Mouse (Mus musculus) myocyte (in vitro differentiated cells): Measurements from ENCODE around the gene Rpia. TPM values are rescaled to one million over a fixed set of nuclear protein-coding genes. Genes with fewer than 3 reads are reported as not detected.

Experiments used
- H3K27me3 ChIP-seq: one replicate; pipeline ENCODE4 v1.6.1; 2011; ENCODE audit not compliant: control insufficient read depth, insufficient read depth, insufficient read length
- H3K36me3 ChIP-seq: one replicate; pipeline ENCODE4 v1.6.1; 2011; ENCODE audit not compliant: control insufficient read depth, insufficient read depth
- H3K4me2 ChIP-seq: one replicate; pipeline ENCODE4 v1.6.1; 2011; ENCODE audit warnings: low read depth, control low read depth
- H3K4me3 ChIP-seq: one replicate; pipeline ENCODE4 v1.5.1; 2011; ENCODE audit warnings: mild to moderate bottlenecking, control low read depth, moderate library complexity
- H3K79me2 ChIP-seq: one replicate; pipeline ENCODE4 v1.6.1; 2011; ENCODE audit not compliant: control insufficient read depth, insufficient read depth
- H3ac ChIP-seq: one replicate; pipeline ENCODE4 v1.6.1; 2011; ENCODE audit not compliant: control insufficient read depth, insufficient read length
- CEBPB ChIP-seq: IDR thresholded peaks from 2 replicates; pipeline ENCODE4 v1.6.1; 2011; ENCODE audit warnings: mild to moderate bottlenecking, moderate library complexity; ENCODE audit not compliant: poor library complexity, insufficient read depth, severe bottlenecking
- E2F4 ChIP-seq: IDR thresholded peaks from one replicate; pipeline ENCODE4 v1.6.1; 2011; ENCODE audit warnings: mild to moderate bottlenecking, control low read depth, moderate library complexity; ENCODE audit not compliant: insufficient read depth
- MAX ChIP-seq: IDR thresholded peaks from one replicate; pipeline ENCODE4 v1.6.1; 2011; ENCODE audit warnings: low read depth, mild to moderate bottlenecking, control low read depth
- MYOD1 ChIP-seq, 3 experiments: IDR thresholded peaks; one replicate each; pipeline ENCODE4 v1.6.1; 2011; ENCODE audit warnings: control low read depth in 2 of 3, low read depth in 2 of 3, mild to moderate bottlenecking in 2 of 3, moderate library complexity in 1 of 3; ENCODE audit not compliant: insufficient read length in 2 of 3, control insufficient read depth in 1 of 3
- MYOG ChIP-seq, 3 experiments: IDR thresholded peaks; one replicate each; pipeline ENCODE4 v1.6.1; 2011; ENCODE audit warnings: control low read depth in 2 of 3, low read depth in 2 of 3, mild to moderate bottlenecking in 2 of 3; ENCODE audit not compliant: insufficient read length in 2 of 3, control insufficient read depth in 1 of 3, insufficient read depth in 1 of 3
- POLR2A ChIP-seq: IDR thresholded peaks from one replicate; pipeline ENCODE4 v1.6.1; 2011; ENCODE audit warnings: low read depth, mild to moderate bottlenecking, control low read depth, moderate library complexity; ENCODE audit not compliant: insufficient read length
- POLR2AphosphoS2 ChIP-seq: IDR thresholded peaks from one replicate; pipeline ENCODE4 v1.6.1; 2011; ENCODE audit warnings: low read depth, control low read depth; ENCODE audit not compliant: insufficient read length
- REST ChIP-seq: IDR thresholded peaks from one replicate; pipeline ENCODE4 v1.6.1; 2011; ENCODE audit warnings: mild to moderate bottlenecking, control low read depth, moderate library complexity; ENCODE audit not compliant: insufficient read depth, insufficient read length
- SRF ChIP-seq: IDR thresholded peaks from one replicate; pipeline ENCODE4 v1.6.1; 2011; ENCODE audit warnings: low read depth; ENCODE audit not compliant: control insufficient read depth, insufficient read length
- TCF12 ChIP-seq: IDR thresholded peaks from one replicate; pipeline ENCODE4 v1.6.1; 2011; ENCODE audit warnings: mild to moderate bottlenecking, control low read depth; ENCODE audit not compliant: poor library complexity, insufficient read depth, severe bottlenecking
- TCF3 ChIP-seq: IDR thresholded peaks from one replicate; pipeline ENCODE4 v1.6.1; 2011; ENCODE audit warnings: low read depth, control low read depth; ENCODE audit not compliant: insufficient read length
- USF1 ChIP-seq: IDR thresholded peaks from one replicate; pipeline ENCODE4 v1.6.1; 2011; ENCODE audit warnings: low read depth, mild to moderate bottlenecking, control low read depth, moderate library complexity
- polyA plus RNA-seq: library from polyadenylated mRNA; unstranded; fragments of >200 nt; fragmentation: generic; extraction: Trizol; gene quantifications from one replicate; pipeline ENCODE4 v1.2.1, GENCODE M21; 2012; ENCODE audit warnings: missing spikeins

Gene Rpia
- polyA plus RNA-seq, 1 experiment: 11.6 TPM

DNA sequence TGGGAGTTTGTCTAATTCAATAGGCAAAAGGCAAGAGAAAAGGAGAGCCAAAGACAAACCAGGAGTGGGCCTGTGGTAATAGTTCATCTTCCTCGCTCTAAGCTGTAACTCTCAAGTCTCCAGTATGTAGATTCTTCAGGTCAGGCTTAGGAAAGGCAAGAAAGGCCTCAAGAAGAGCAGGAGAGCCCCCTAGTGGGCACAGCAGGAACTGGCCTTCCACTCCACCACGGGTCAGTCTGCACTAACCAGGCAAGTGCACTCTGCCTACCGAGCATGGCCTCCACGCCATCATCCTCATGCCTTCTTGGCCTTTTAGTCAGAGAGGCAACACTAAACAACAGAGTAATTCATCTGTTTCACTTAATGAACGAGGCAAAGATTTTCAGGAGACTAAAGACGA is 23.3 kb downstream of the Rpia start:
- no peak overlapping the region for H3K4me3 ChIP-seq
- no peak overlapping the region for H3ac ChIP-seq
- no peaks in the 10 kb centered on the region for H3K36me3 ChIP-seq
- H3K79me2 ChIP-seq: no peaks in the 10 kb centered on the region
- H3K4me2 ChIP-seq: no peak overlapping the region
- TF ChIP-seq E2F4 (no peak), USF1 (no peak), TCF12 (no peak), POLR2A (no peak), SRF (no peak), POLR2AphosphoS2 (no peak), MYOG (IDR thresholded peaks at IDR 0.05; ENCODE audit: control insufficient read depth in 1 of 3, insufficient read depth in 1 of 3, insufficient read length in 2 of 3, low read depth in 2 of 3) (no peak), MYOD1 (IDR thresholded peaks at IDR 0.05; ENCODE audit: control insufficient read depth in 1 of 3, insufficient read length in 2 of 3, low read depth in 2 of 3) (no peak), REST (no peak), CEBPB (no peak), TCF3 (no peak), MAX (no peak)
- H3K27me3 ChIP-seq: no peaks in the 10 kb centered on the region

DNA sequence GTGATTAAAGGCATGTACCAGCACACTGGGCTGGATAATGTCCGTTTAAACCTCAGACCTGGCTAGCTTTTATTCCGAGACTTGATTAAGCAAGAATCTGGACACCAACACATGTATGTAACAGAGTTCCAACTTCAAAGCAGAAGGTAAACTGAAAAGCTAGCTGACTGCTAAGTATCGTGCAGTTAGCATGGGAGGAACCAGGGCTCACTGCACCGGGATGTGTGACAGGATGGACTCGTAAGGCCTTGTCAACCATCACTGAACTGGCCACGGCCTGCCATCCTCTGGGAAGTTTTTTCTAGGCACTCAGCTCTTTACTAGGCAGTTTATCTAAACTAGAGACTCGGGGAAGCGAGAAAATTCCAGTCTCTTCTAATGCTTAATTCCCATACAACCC is 27.0 kb downstream of the Rpia start:
- TF ChIP-seq MYOD1 (IDR thresholded peaks at IDR 0.05; ENCODE audit: control insufficient read depth in 1 of 3, insufficient read length in 2 of 3, low read depth in 2 of 3) (no peak), CEBPB (no peak), REST (no peak), SRF (no peak), POLR2A (no peak), E2F4 (no peak), MYOG (IDR thresholded peaks at IDR 0.05; ENCODE audit: control insufficient read depth in 1 of 3, insufficient read depth in 1 of 3, insufficient read length in 2 of 3, low read depth in 2 of 3) (no peak), MAX (no peak), USF1 (no peak), TCF3 (no peak), TCF12 (no peak), POLR2AphosphoS2 (no peak)
- H3K79me2 ChIP-seq: no peaks in the 10 kb centered on the region
- H3K36me3 ChIP-seq: no peaks in the 10 kb centered on the region
- H3ac ChIP-seq: no peak overlapping the region
- H3K4me3 ChIP-seq: no peak overlapping the region
- no peaks in the 10 kb centered on the region for H3K27me3 ChIP-seq
- no peak overlapping the region for H3K4me2 ChIP-seq

DNA sequence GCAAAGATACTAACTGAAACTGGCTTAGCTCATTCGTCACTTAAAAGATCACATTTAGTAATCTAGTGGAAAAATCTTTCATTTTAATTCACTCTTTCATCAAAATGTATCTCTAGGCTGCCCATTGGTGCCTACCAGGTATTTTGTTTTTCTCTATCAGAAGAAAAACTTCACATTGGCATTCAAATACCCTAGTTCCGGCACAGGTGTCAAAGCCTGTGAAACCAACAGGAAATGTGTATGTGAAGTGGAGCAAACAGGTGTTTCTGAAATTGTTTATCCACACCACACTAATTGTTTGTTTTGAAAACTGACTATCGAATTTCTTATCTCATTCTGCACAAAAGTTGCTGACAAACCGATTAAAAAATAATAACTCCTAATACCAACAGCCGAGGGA is 27.5 kb downstream of the Rpia start:
- Histone ChIP-seq H3K36me3 (no peaks in the 10 kb centered on the region), H3K4me3 (no peak overlapping the region), H3K4me2 (no peak overlapping the region), H3ac (no peak overlapping the region), H3K79me2 (no peaks in the 10 kb centered on the region), H3K27me3 (no peaks in the 10 kb centered on the region)
- TF ChIP-seq CEBPB (no peak), E2F4 (no peak), SRF (no peak), MAX (no peak), USF1 (no peak), POLR2AphosphoS2 (no peak), POLR2A (no peak), TCF12 (no peak), MYOD1 (IDR thresholded peaks at IDR 0.05; ENCODE audit: control insufficient read depth in 1 of 3, insufficient read length in 2 of 3, low read depth in 2 of 3) (no peak), TCF3 (no peak), MYOG (IDR thresholded peaks at IDR 0.05; ENCODE audit: control insufficient read depth in 1 of 3, insufficient read depth in 1 of 3, insufficient read length in 2 of 3, low read depth in 2 of 3) (no peak), REST (no peak)

DNA sequence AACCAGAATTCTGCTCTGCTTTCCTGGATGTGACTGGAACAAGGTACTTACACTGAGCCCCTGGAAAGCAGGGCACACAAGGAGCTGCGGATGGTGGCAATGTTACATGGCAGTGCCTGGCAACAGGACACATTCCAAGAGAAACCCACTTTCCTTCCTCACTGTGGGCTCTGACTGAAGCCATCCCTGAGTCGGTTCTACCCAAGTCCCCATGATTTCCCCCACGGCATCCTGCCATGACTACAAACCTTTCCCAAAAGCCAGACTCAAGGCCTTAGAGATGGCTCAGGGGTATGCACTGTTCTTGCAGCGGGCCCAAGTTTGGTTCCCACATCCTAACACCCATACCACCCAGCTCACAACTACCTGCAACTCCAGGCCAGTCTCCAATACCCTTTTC is 28.2 kb downstream of the Rpia start:
- H3K79me2 ChIP-seq: no peaks in the 10 kb centered on the region
- H3K27me3 ChIP-seq: no peaks in the 10 kb centered on the region
- no peak overlapping the region for H3K4me3 ChIP-seq
- TF ChIP-seq TCF3 (no peak), CEBPB (no peak), POLR2AphosphoS2 (no peak), MYOG (IDR thresholded peaks at IDR 0.05; ENCODE audit: control insufficient read depth in 1 of 3, insufficient read depth in 1 of 3, insufficient read length in 2 of 3, low read depth in 2 of 3) (no peak), POLR2A (no peak)
- H3ac ChIP-seq: no peak overlapping the region
- no peaks in the 10 kb centered on the region for H3K36me3 ChIP-seq
- H3K4me2 ChIP-seq: no peak overlapping the region

DNA sequence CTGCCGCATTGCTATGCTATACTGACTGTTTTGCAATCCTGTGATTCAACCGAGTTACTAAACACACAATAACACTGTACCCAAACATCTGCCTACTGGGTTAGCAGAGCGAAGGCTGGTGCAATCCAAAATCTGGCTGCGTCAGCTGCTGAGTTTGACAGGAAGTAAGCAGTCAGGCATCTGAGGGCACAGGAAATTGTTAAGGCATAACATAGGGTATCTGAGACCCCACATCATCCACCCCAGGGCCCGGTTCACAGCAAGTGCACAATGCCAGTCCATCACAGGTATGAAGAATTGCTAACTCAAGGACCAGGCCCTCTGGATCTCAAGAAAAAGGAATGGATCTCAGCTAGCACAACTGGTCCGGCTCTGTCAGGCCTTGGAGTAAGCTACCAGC is 29.4 kb downstream of the Rpia start:
- Histone ChIP-seq H3K36me3 (no peaks in the 10 kb centered on the region), H3K4me2 (no peak overlapping the region), H3ac (no peak overlapping the region), H3K4me3 (no peak overlapping the region), H3K27me3 (no peaks in the 10 kb centered on the region), H3K79me2 (no peaks in the 10 kb centered on the region)
- TF ChIP-seq TCF12 (no peak), SRF (no peak), POLR2A (no peak)

DNA sequence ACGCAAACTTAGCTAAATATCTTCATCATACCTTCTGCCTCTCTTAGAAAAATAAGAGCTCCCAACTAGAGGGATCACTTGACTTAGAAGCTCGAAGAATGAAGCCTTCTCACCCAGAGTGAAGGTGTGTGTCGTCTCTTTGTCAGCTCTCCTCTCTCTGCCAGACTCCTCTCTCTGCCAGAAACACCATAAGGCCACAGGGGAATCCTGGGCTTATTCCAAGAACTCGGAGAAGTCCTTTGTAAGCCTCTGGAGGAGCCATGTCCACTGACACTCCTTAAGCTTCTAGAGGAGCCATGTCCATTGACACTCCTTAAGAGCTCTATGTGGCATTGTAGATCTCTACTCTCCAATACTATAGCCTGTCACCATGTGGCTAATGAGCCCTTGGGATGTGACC is 31.1 kb downstream of the Rpia start:
- no peak overlapping the region for H3K4me3 ChIP-seq
- no peak overlapping the region for H3K4me2 ChIP-seq
- no peaks in the 10 kb centered on the region for H3K79me2 ChIP-seq
- no peaks in the 10 kb centered on the region for H3K27me3 ChIP-seq
- no peak for TF ChIP-seq TCF12
- TF ChIP-seq POLR2A: no peak
- TF ChIP-seq TCF3: no peak
- TF ChIP-seq SRF: no peak
- TF ChIP-seq MYOG (IDR thresholded peaks at IDR 0.05; ENCODE audit: control insufficient read depth in 1 of 3, insufficient read depth in 1 of 3, insufficient read length in 2 of 3, low read depth in 2 of 3): no peak
- no peak for TF ChIP-seq USF1
- TF ChIP-seq E2F4: no peak
- TF ChIP-seq MYOD1 (IDR thresholded peaks at IDR 0.05; ENCODE audit: control insufficient read depth in 1 of 3, insufficient read length in 2 of 3, low read depth in 2 of 3): no peak
- no peak for TF ChIP-seq CEBPB
- TF ChIP-seq POLR2AphosphoS2: no peak
- no peak for TF ChIP-seq MAX
- TF ChIP-seq REST: no peak
- H3ac ChIP-seq: no peak overlapping the region
- H3K36me3 ChIP-seq: no peaks in the 10 kb centered on the region
